Mouse (Mus musculus) testis, adult 2 months (tissue): ENCODE results near the gene Fntb. TPM values are rescaled to one million over a fixed set of nuclear protein-coding genes. Genes with fewer than 3 reads are reported as not detected.
A peak's percentile ranks its signal among the peaks of the same experiment; 100 is the strongest.

Experiments used
- H3K27ac ChIP-seq: fragments of 200-500 bp; 2 replicates; pipeline ENCODE4 v1.5.1; 2012; ENCODE audit warnings: low read depth, low read length; ENCODE audit not compliant: control insufficient read depth, insufficient read depth
- H3K27me3 ChIP-seq: fragments of 200-500 bp; 2 replicates; pipeline ENCODE4 v1.6.1; 2012; ENCODE audit warnings: mild to moderate bottlenecking, low read length, moderate library complexity; ENCODE audit not compliant: control insufficient read depth, insufficient read depth
- H3K36me3 ChIP-seq: fragments of 200-500 bp; 2 replicates; pipeline ENCODE4 v1.6.1; 2012; ENCODE audit warnings: mild to moderate bottlenecking, low read length; ENCODE audit not compliant: control insufficient read depth, insufficient read depth
- H3K4me1 ChIP-seq: fragments of 200-500 bp; 2 replicates; pipeline ENCODE4 v1.6.1; 2012; ENCODE audit warnings: low read length; ENCODE audit not compliant: control insufficient read depth, insufficient read depth
- H3K4me3 ChIP-seq: fragments of 200-500 bp; 2 replicates; pipeline ENCODE4 v1.5.1; 2012; ENCODE audit warnings: low read depth, mild to moderate bottlenecking, low read length, moderate library complexity, mixed read lengths; ENCODE audit not compliant: control insufficient read depth
- CTCF ChIP-seq: fragments of 200-500 bp; IDR thresholded peaks from 2 replicates; pipeline ENCODE4 v1.5.1; 2012; ENCODE audit warnings: low read depth, mild to moderate bottlenecking, inconsistent platforms, low read length, moderate library complexity; ENCODE audit not compliant: control insufficient read depth, insufficient read depth, insufficient replicate concordance
- POLR2A ChIP-seq: fragments of 200-500 bp; IDR thresholded peaks from 2 replicates; pipeline ENCODE4 v1.6.1; 2012; ENCODE audit warnings: low read depth, mild to moderate bottlenecking, inconsistent platforms, low read length, moderate library complexity; ENCODE audit not compliant: control insufficient read depth
- polyA plus RNA-seq: library from polyadenylated mRNA; depleted of rRNA; stranded (reverse); fragments of >200 nt; gene quantifications from 2 replicates; pipeline ENCODE4 v1.2.3, GENCODE M21; 2012

Gene Fntb
- polyA plus RNA-seq, 1 experiment = 9.9 TPM

GRCm38 (mm10) chr12:76765901-76766630, 677 bp downstream of the Fntb start:
- H3K27ac ChIP-seq = peak overlapping the region; percentile 100

DNA sequence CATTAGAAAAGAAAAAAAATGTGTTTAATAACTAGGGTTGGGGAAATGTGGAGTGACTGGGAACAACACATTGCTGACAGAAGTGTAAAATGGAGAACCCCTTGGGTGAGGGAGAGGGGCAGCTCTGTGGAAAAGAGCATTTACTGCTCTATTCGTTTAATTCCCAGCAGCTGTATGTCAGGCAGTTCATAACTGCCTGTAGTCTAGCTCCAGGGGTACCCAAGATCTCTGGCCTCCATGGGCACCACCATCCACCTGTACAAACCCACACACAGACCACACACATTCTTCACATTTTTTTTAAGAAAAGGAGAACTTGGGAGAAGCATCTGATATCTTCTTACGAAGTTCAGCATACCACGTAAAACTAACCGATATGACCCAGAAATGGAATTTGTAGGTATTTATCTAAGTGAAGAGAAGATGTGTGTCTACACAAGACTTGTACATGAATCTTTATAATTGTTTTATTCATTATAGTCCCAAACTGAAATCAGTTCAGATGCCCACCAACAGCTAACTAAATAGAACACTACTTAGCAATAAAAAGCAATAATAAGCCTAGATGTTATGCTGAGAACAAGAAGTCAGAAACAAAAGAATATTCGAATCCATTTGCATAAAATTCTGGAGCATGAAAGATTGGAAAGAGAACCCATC, 5.6 kb downstream of the Fntb start:
- Histone ChIP-seq H3K27me3 (no peaks in the 10 kb centered on the region), H3K36me3 (no peaks in the 10 kb centered on the region), H3K27ac (no peak overlapping the region), H3K4me1 (peaks cover 5% of the 10 kb centered on the region; the same call in 1 of the 2 replicates), H3K4me3 (no peak overlapping the region)
- TF ChIP-seq CTCF (no peak), POLR2A (no peak)

More at GRCm38 (mm10) chr12:76765901-76766630, 677 bp downstream of the Fntb start:
- peaks cover 5% of the 10 kb centered on the region for H3K4me1 ChIP-seq
- H3K36me3 ChIP-seq = no peaks in the 10 kb centered on the region
- peak overlapping the region; percentile 100 for H3K4me3 ChIP-seq
- TF ChIP-seq POLR2A = no peak
- TF ChIP-seq CTCF = no peak
- no peaks in the 10 kb centered on the region for H3K27me3 ChIP-seq

- Histone ChIP-seq H3K4me3 (no peak overlapping the region), H3K36me3 (no peaks in the 10 kb centered on the region), H3K4me1 (no peaks in the 10 kb centered on the region), H3K27me3 (no peaks in the 10 kb centered on the region), H3K27ac (no peak overlapping the region)
- no peak for TF ChIP-seq CTCF
- no peak for TF ChIP-seq POLR2A
These were observed 6.2 kb downstream of the Fntb start for GRCm38 (mm10) chr12:76771540-76771939.

DNA sequence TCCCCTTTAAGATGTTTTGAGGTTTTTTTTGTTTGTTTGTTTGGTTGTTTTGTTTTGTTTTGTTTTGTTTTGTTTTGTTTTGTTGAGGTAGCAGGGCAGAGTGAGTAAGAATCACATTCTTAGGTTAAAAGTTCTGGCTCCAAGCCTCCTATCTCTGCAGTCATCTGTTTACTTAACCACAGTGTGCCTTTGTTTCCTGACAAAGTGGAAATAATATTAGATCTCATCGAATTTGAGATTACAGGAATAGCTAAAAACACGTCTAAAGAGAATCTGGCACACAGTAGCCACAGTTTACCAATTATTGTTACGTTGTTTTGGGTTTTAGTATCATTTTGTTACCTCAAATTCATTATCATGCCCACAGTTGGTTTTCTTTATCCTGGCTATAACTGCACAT, 9.3 kb downstream of the Fntb start:
- no peak overlapping the region for H3K4me3 ChIP-seq
- TF ChIP-seq CTCF (no peak), POLR2A (no peak)
- no peaks in the 10 kb centered on the region for H3K36me3 ChIP-seq
- H3K27ac ChIP-seq = no peak overlapping the region
- no peaks in the 10 kb centered on the region for H3K27me3 ChIP-seq
- no peaks in the 10 kb centered on the region for H3K4me1 ChIP-seq

GRCm38 (mm10) chr12:76775132-76775531, 9.7 kb downstream of the Fntb start:
- Histone ChIP-seq H3K36me3 (no peaks in the 10 kb centered on the region), H3K4me1 (no peaks in the 10 kb centered on the region), H3K27me3 (no peaks in the 10 kb centered on the region), H3K4me3 (no peak overlapping the region), H3K27ac (no peak overlapping the region)
- TF ChIP-seq CTCF = no peak
- no peak for TF ChIP-seq POLR2A

- Histone ChIP-seq H3K4me1 (no peaks in the 10 kb centered on the region), H3K36me3 (no peaks in the 10 kb centered on the region), H3K4me3 (no peak overlapping the region), H3K27ac (no peak overlapping the region), H3K27me3 (no peaks in the 10 kb centered on the region)
- TF ChIP-seq CTCF (no peak), POLR2A (no peak)
These were observed 11.5 kb downstream of the Fntb start for GRCm38 (mm10) chr12:76776898-76777297.

DNA sequence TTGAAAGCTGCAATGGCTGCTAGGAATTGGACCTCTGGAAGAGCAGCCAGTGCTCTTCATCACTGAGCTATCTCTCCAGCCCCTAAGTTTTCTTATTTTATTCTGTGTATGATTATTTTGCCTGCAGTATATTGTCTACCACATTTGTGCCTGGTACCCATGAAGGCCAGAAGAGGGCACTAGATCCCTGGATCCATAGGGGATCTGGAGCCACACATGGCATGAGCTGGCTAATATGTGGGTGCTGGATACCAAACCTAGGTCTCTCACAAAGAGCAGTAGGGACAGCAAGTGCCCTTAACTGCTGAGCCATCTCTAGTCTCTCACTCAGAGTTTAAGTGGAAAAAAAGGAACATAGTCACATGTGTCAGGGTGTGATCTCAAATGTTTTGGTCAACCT, 12.5 kb downstream of the Fntb start:
- Histone ChIP-seq H3K4me1 (no peaks in the 10 kb centered on the region), H3K27me3 (no peaks in the 10 kb centered on the region), H3K27ac (no peak overlapping the region), H3K36me3 (no peaks in the 10 kb centered on the region), H3K4me3 (no peak overlapping the region)
- TF ChIP-seq CTCF (no peak), POLR2A (no peak)
